Mouse (Mus musculus) adrenal gland, postnatal 0 days (tissue): ENCODE data around the gene AY074887. TPM values are rescaled to one million over a fixed set of nuclear protein-coding genes. Genes with fewer than 3 reads are reported as not detected.

ENCODE experiments used
- polyA plus RNA-seq: library from polyadenylated mRNA; unstranded; fragments of >200 nt; fragmentation: Nextera tagmentation; extraction: Ambion mirVana; gene quantifications from 2 replicates; pipeline ENCODE4 v1.2.1, GENCODE M21; 2015

Gene AY074887
- polyA plus RNA-seq = 0.79 and 1.4 TPM in 2 replicates

DNA sequence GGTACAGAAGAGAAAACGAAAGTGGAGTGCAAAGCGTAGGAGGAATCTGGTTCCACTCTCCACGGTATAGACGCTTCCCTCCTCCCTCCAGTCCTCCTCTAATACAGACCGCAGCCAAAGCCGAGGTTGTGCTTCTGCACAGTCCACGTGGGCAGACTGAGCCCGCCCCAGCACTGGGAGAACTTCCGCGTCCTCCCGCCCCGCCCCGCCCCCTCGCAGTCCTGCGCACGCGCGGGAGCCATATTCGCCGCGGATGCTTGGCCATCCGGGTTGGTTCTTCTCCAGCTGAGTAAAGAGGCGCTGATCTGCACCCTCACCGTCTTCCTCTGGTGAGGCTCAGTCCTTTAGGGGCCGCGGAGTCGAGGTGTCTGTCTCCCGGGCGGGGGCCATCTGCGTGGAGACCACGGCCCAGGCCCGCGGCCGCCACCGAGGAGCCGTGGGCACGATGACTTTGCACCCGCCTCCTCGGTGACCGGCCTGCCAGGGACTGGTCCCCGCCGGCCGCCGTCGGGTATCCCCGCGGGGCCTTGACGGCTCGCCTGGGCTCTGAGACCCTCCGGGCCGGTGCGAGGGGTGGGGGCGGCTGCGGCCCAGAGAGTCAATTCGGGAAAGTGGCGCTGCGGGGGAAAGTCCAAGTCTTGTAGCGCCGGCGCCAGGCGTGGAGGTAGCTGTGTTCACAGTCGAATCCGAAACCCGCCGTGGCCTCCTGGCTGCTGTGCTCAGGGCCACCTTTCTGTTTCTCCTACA is at the start of gene AY074887, which contains the start of gene Psma4:
AY074887 (minus strand) TSS at position 424 of the 747 bp plus-strand sequence.
Psma4 (plus strand) TSS at position 216 of the 747 bp plus-strand sequence.

DNA sequence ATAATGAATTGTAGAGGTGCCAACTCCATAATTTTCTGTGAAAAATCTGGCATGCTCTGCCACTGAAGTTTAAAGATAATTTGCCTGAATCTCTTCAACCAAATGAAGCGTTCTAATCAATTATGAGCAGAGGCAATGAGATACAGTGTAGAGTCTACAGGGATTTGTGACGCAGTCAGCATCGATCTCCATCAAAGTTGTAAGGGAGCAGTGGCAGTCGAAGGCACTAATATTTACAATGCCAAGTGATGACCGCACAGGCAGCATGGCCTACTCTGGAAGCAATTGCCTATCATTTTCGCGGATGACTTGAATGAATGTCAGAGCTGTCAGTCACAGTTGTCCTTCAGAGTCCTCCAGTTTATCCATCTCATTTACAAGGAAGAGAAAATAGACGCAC is 29.9 kb upstream of the AY074887 start, which contains the start of gene Chrna5:
Chrna5 (plus strand) TSS at position 207 of the 400 bp plus-strand sequence.

DNA sequence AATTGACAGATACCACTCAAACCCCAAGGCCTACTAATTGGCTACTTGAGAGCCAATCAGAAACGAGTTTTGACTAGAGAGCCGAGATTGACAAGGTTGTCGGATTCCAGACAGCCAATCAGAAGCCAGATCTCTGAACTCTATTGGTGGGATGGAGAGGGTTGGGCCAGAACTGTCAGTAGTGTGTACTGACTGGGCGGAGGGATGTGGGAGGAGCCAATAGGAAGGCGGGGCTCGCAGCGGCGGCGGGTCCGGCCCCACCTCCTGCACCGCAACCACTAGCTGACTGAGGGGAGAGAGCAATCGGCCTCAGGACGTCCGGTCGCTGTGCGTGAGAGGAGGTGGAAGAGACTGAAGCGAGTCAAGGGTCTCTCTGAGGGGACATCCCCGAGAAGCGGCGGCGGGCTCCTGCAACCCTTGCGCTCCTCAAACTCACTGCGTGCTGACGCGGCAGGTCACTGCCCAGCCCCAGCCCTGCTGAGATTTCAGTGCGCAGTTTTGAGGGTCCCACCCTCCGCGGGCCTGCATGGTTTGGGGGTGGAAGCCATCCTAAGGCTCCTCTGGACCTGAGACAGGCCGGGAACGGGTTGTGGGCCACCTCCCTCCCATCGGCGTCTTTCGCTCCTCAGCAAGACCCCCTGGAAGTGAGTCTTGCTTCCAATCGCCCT is 33.7 kb downstream of the AY074887 start, which contains the start of gene Hykk:
Hykk (plus strand) TSS at position 274 of the 668 bp plus-strand sequence.

Other genes starting within 250 kb of the AY074887 start
- gene Wdr61, start 216.5 kb downstream of the AY074887 start, polyA plus RNA-seq = 163 and 166 TPM in 2 replicates
- 6.6 and 8.8 TPM in 2 replicates for gene Crabp1, start 186.2 kb downstream of the AY074887 start, polyA plus RNA-seq
- 16.0 and 18.0 TPM in 2 replicates for gene Ireb2, start 87.2 kb downstream of the AY074887 start, polyA plus RNA-seq
- gene Hykk, start 33.7 kb downstream of the AY074887 start, polyA plus RNA-seq = 2.0 and 2.2 TPM in 2 replicates
- gene Psma4, start 208 bp downstream of the AY074887 start, polyA plus RNA-seq = 334 and 356 TPM in 2 replicates
- 2.6 and 9.2 TPM in 2 replicates for gene Chrna5, start 29.9 kb upstream of the AY074887 start, polyA plus RNA-seq
- 14.0 and 30.8 TPM in 2 replicates for gene Chrna3, start 75.6 kb upstream of the AY074887 start, polyA plus RNA-seq
- gene Chrnb4, start 97.8 kb upstream of the AY074887 start, polyA plus RNA-seq = 5.4 and 15.8 TPM in 2 replicates
- gene Ube2q2, start 197.9 kb upstream of the AY074887 start, polyA plus RNA-seq = 22.0 and 27.9 TPM in 2 replicates